Mouse (Mus musculus): ENCODE data around the gene Fads3. TPM values are rescaled to one million over a fixed set of nuclear protein-coding genes. Genes with fewer than 3 reads are reported as not detected.

The Fads3 gene
- polyA plus RNA-seq, 1 experiment from 2014 or later = 32.3 TPM

GRCm38 (mm10) chr19:10042232-10042631 lies 863 bp downstream of the Fads3 start:
- no peaks in the 10 kb centered on the region for H3K9me3 ChIP-seq (replicated peaks)
- peak overlapping the region; percentile 96 for H3K4me2 ChIP-seq
- 46% methylated on average over 6 of the region's 6 CpGs for WGBS
- peaks cover 39% of the 10 kb centered on the region for H3K4me1 ChIP-seq
- peak overlapping the region; percentile 74 for H3K4me3 ChIP-seq (replicated peaks)
- H3K27ac ChIP-seq (replicated peaks) = peak overlapping the region; percentile 69
- H3K36me3 ChIP-seq = no peaks in the 10 kb centered on the region
- ATAC-seq (ENCODE audit: low FRiP score) = peak; percentile 46
- H3K27me3 ChIP-seq (replicated peaks) = no peaks in the 10 kb centered on the region
- peak overlapping the region; percentile 79 for H3K9ac ChIP-seq (replicated peaks)

- H3K27me3 ChIP-seq (replicated peaks) = no peaks in the 10 kb centered on the region
- WGBS = 87% methylated on average over 4 of the region's 4 CpGs
- peak overlapping the region; percentile 96 for H3K4me2 ChIP-seq
- H3K4me1 ChIP-seq = peaks cover 39% of the 10 kb centered on the region
- H3K9ac ChIP-seq (replicated peaks) = no peak overlapping the region
- no peaks in the 10 kb centered on the region for H3K36me3 ChIP-seq
- H3K9me3 ChIP-seq (replicated peaks) = no peaks in the 10 kb centered on the region
- H3K4me3 ChIP-seq (replicated peaks) = peak overlapping the region; percentile 74
- no peak for ATAC-seq (ENCODE audit: low FRiP score)
- no peak overlapping the region for H3K27ac ChIP-seq (replicated peaks)
Observed at GRCm38 (mm10) chr19:10042816-10043215, 1.4 kb downstream of the Fads3 start.

- Histone ChIP-seq H3K4me1 (peaks cover 39% of the 10 kb centered on the region), H3K4me2 (peak overlapping the region; percentile 96), H3K27ac (replicated peaks) (no peak overlapping the region), H3K27me3 (replicated peaks) (no peaks in the 10 kb centered on the region), H3K36me3 (no peaks in the 10 kb centered on the region), H3K4me3 (replicated peaks) (no peak overlapping the region), H3K9ac (replicated peaks) (no peak overlapping the region), H3K9me3 (replicated peaks) (no peaks in the 10 kb centered on the region)
- no peak for ATAC-seq (ENCODE audit: low FRiP score)
Observed at GRCm38 (mm10) chr19:10043643-10044042, 2.3 kb downstream of the Fads3 start.

- Histone ChIP-seq H3K4me2 (no peak overlapping the region), H3K9me3 (replicated peaks) (no peaks in the 10 kb centered on the region), H3K27me3 (replicated peaks) (no peaks in the 10 kb centered on the region), H3K27ac (replicated peaks) (no peak overlapping the region), H3K36me3 (no peaks in the 10 kb centered on the region), H3K4me3 (replicated peaks) (no peak overlapping the region), H3K9ac (replicated peaks) (no peak overlapping the region), H3K4me1 (peaks cover 34% of the 10 kb centered on the region)
- no peak for ATAC-seq (ENCODE audit: low FRiP score)
- 91% methylated on average over 2 of the region's 2 CpGs for WGBS
Observed at GRCm38 (mm10) chr19:10045707-10046106, 4.3 kb downstream of the Fads3 start.

- H3K36me3 ChIP-seq = no peaks in the 10 kb centered on the region
- H3K9me3 ChIP-seq (replicated peaks) = no peaks in the 10 kb centered on the region
- H3K27ac ChIP-seq (replicated peaks) = no peak overlapping the region
- no peaks in the 10 kb centered on the region for H3K27me3 ChIP-seq (replicated peaks)
- ATAC-seq (ENCODE audit: low FRiP score) = no peak
- no peak overlapping the region for H3K4me2 ChIP-seq
- WGBS = 71% methylated on average over 4 of the region's 4 CpGs
- H3K9ac ChIP-seq (replicated peaks) = no peak overlapping the region
- peaks cover 28% of the 10 kb centered on the region for H3K4me1 ChIP-seq
- H3K4me3 ChIP-seq (replicated peaks) = no peak overlapping the region
Observed at GRCm38 (mm10) chr19:10046346-10046745, 5.0 kb downstream of the Fads3 start.

GRCm38 (mm10) chr19:10046983-10047382 lies 5.6 kb downstream of the Fads3 start:
- H3K4me3 ChIP-seq (replicated peaks) = no peak overlapping the region
- ATAC-seq (ENCODE audit: low FRiP score) = no peak

GRCm38 (mm10) chr19:10049533-10049932 lies 8.2 kb downstream of the Fads3 start:
- ATAC-seq (ENCODE audit: low FRiP score) = no peak
- H3K36me3 ChIP-seq = peaks cover 20% of the 10 kb centered on the region
- no peaks in the 10 kb centered on the region for H3K27me3 ChIP-seq (replicated peaks)

More at GRCm38 (mm10) chr19:10046983-10047382, 5.6 kb downstream of the Fads3 start:
- H3K4me1 ChIP-seq = peaks cover 23% of the 10 kb centered on the region
- H3K36me3 ChIP-seq = no peaks in the 10 kb centered on the region
- H3K27me3 ChIP-seq (replicated peaks) = no peaks in the 10 kb centered on the region
- no peak overlapping the region for H3K9ac ChIP-seq (replicated peaks)
- no peaks in the 10 kb centered on the region for H3K9me3 ChIP-seq (replicated peaks)
- H3K27ac ChIP-seq (replicated peaks) = no peak overlapping the region
- no peak overlapping the region for H3K4me2 ChIP-seq
- 59% methylated on average over 3 of the region's 3 CpGs for WGBS

GRCm38 (mm10) chr19:10050438-10050837 lies 9.1 kb downstream of the Fads3 start:
- H3K9me3 ChIP-seq (replicated peaks) = no peaks in the 10 kb centered on the region
- H3K27ac ChIP-seq (replicated peaks) = no peak overlapping the region
- no peak overlapping the region for H3K4me3 ChIP-seq (replicated peaks)
- H3K36me3 ChIP-seq = peaks cover 29% of the 10 kb centered on the region
- H3K4me2 ChIP-seq = no peak overlapping the region
- ATAC-seq (ENCODE audit: low FRiP score) = no peak
- no peak overlapping the region for H3K9ac ChIP-seq (replicated peaks)
- 73% methylated on average over 2 of the region's 2 CpGs for WGBS
- H3K4me1 ChIP-seq = peaks cover 5% of the 10 kb centered on the region; the same call in 1 of the 2 replicates
- no peaks in the 10 kb centered on the region for H3K27me3 ChIP-seq (replicated peaks)

More at GRCm38 (mm10) chr19:10049533-10049932, 8.2 kb downstream of the Fads3 start:
- H3K4me2 ChIP-seq = no peak overlapping the region
- no peak overlapping the region; the same call in 1 of the 2 replicates for H3K9ac ChIP-seq (replicated peaks)
- no peak overlapping the region for H3K4me3 ChIP-seq (replicated peaks)
- H3K4me1 ChIP-seq = peaks cover 5% of the 10 kb centered on the region; the same call in 1 of the 2 replicates
- H3K27ac ChIP-seq (replicated peaks) = no peak overlapping the region
- no peaks in the 10 kb centered on the region for H3K9me3 ChIP-seq (replicated peaks)

GRCm38 (mm10) chr19:10052698-10053097 lies 11.3 kb downstream of the Fads3 start:
- Histone ChIP-seq H3K27me3 (replicated peaks) (no peaks in the 10 kb centered on the region), H3K4me2 (no peak overlapping the region), H3K27ac (replicated peaks) (no peak overlapping the region), H3K9ac (replicated peaks) (no peak overlapping the region), H3K4me1 (no peaks in the 10 kb centered on the region), H3K9me3 (replicated peaks) (no peaks in the 10 kb centered on the region), H3K4me3 (replicated peaks) (no peak overlapping the region), H3K36me3 (peaks cover 43% of the 10 kb centered on the region)
- WGBS = 96% methylated on average over 4 of the region's 4 CpGs
- no peak for ATAC-seq (ENCODE audit: low FRiP score)

- peaks cover 51% of the 10 kb centered on the region for H3K36me3 ChIP-seq
- H3K4me1 ChIP-seq = no peaks in the 10 kb centered on the region
- no peaks in the 10 kb centered on the region for H3K27me3 ChIP-seq (replicated peaks)
- no peaks in the 10 kb centered on the region for H3K9me3 ChIP-seq (replicated peaks)
- no peak overlapping the region for H3K9ac ChIP-seq (replicated peaks)
- H3K4me2 ChIP-seq = no peak overlapping the region
- H3K4me3 ChIP-seq (replicated peaks) = no peak overlapping the region
- no peak for ATAC-seq (ENCODE audit: low FRiP score)
- WGBS = 92% methylated on average over 10 of the region's 10 CpGs
- H3K27ac ChIP-seq (replicated peaks) = no peak overlapping the region
Observed at GRCm38 (mm10) chr19:10053692-10054260, 12.4 kb downstream of the Fads3 start.

GRCm38 (mm10) chr19:10054361-10055075 lies 13.1 kb downstream of the Fads3 start:
- Histone ChIP-seq H3K36me3 (peaks cover 51% of the 10 kb centered on the region), H3K27ac (replicated peaks) (no peak overlapping the region), H3K9me3 (replicated peaks) (no peaks in the 10 kb centered on the region), H3K4me3 (replicated peaks) (no peak overlapping the region), H3K27me3 (replicated peaks) (no peaks in the 10 kb centered on the region), H3K9ac (replicated peaks) (no peak overlapping the region), H3K4me2 (no peak overlapping the region), H3K4me1 (no peaks in the 10 kb centered on the region)
- no peak for ATAC-seq (ENCODE audit: low FRiP score)
- 93% methylated on average over 6 of the region's 6 CpGs for WGBS

- H3K27me3 ChIP-seq (replicated peaks) = no peaks in the 10 kb centered on the region
- H3K27ac ChIP-seq (replicated peaks) = no peak overlapping the region
- no peaks in the 10 kb centered on the region for H3K9me3 ChIP-seq (replicated peaks)
- H3K9ac ChIP-seq (replicated peaks) = no peak overlapping the region
- no peak overlapping the region for H3K4me2 ChIP-seq
- 90% methylated on average over 3 of the region's 3 CpGs for WGBS
- H3K4me3 ChIP-seq (replicated peaks) = no peak overlapping the region
- peaks cover 51% of the 10 kb centered on the region for H3K36me3 ChIP-seq
- ATAC-seq (ENCODE audit: low FRiP score) = no peak
- H3K4me1 ChIP-seq = no peaks in the 10 kb centered on the region
Observed at GRCm38 (mm10) chr19:10055261-10055660, 13.9 kb downstream of the Fads3 start.
